18 mouse cellular contexts compared by ENCODE assay signal in genomic region chr14:118152294-118152651, GRCm38 (mm10).
"Had no signal": no experiment of that assay in that cellular context is flagged by ENCODE, and none has a peak within 500 bp of the region (broad histone marks: within the 10 kb centered on the region; RNA-seq: fewer than 3 reads in every experiment).

No protein-coding gene starts in this region.

- H3K27me3 ChIP-seq: limb, embryonic 12.5 days; limb, embryonic 15.5 days; liver, embryonic 15.5 days; megakaryocyte, embryonic 14.5 days; midbrain, embryonic 15.5 days; neural tube, embryonic 12.5 days; neural tube, embryonic 15.5 days had no signal

- ATAC-seq: midbrain, embryonic 15.5 days had no signal

- H3K4me1 ChIP-seq: limb, embryonic 12.5 days; limb, embryonic 15.5 days; liver, embryonic 15.5 days; midbrain, embryonic 15.5 days; neural tube, embryonic 12.5 days; neural tube, embryonic 15.5 days had no signal

- H3K4me3 ChIP-seq: limb, embryonic 12.5 days; limb, embryonic 15.5 days; liver, embryonic 15.5 days; megakaryocyte, embryonic 14.5 days; midbrain, embryonic 10.5 days; midbrain, embryonic 15.5 days; neural tube, embryonic 12.5 days; neural tube, embryonic 15.5 days had no signal

- H3K27ac ChIP-seq: limb, embryonic 12.5 days; limb, embryonic 15.5 days; liver, embryonic 15.5 days; midbrain, embryonic 10.5 days; midbrain, embryonic 15.5 days; neural tube, embryonic 12.5 days; neural tube, embryonic 15.5 days; stomach, postnatal 0 days had no signal

- H3K9ac ChIP-seq: limb, embryonic 12.5 days; limb, embryonic 15.5 days; liver, embryonic 15.5 days; lung, embryonic 14.5 days; midbrain, embryonic 15.5 days; neural tube, embryonic 12.5 days; neural tube, embryonic 15.5 days had no signal

- DNase-seq: left cerebral cortex, postnatal 4 days; right cerebral cortex, adult 18-20 months; right cerebral cortex, postnatal 14 days; right cerebral cortex, postnatal 4 days; thymus, adult 2 months; thymus, postnatal 14 days; thymus, postnatal 4 days had no signal

- H3K4me2 ChIP-seq: limb, embryonic 12.5 days; limb, embryonic 15.5 days; liver, embryonic 11.5 days; liver, embryonic 15.5 days; lung, embryonic 14.5 days; midbrain, embryonic 15.5 days; neural tube, embryonic 12.5 days; neural tube, embryonic 15.5 days had no signal

- H3K9me3 ChIP-seq: limb, embryonic 12.5 days; limb, embryonic 15.5 days; liver, embryonic 15.5 days; megakaryocyte, embryonic 14.5 days; midbrain, embryonic 10.5 days; midbrain, embryonic 15.5 days; neural tube, embryonic 12.5 days; neural tube, embryonic 15.5 days had no signal
